Mouse (Mus musculus): ENCODE results near the gene Rgs21.

DNA sequence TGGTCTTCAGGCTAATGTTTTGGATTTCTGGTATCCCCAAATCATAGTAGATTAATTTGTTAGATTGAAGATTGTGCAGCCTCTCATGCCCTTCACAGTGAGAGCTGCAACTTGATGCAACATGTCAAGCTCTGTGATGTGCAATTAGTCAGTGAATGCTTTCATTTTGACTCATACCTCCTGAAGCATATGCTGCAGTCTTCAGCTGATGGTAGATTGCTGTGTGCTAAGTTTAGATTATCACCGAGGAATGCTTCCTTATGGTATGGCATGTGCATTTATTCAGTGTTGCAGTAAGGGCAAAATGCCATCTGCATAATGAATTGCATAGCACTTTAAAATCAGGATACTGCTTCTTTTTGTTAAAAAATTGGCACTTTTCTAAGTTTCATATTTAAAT lies 65.2 kb downstream of the Rgs21 start:
- TF ChIP-seq CTCF (IDR thresholded peaks at IDR 0.05; ENCODE audit: low read depth) (no peak), EP300 (IDR thresholded peaks at IDR 0.05; ENCODE audit: low read depth) (no peak)

All from heart, postnatal 0 days (tissue).